ENCODE assay signal across 19 mouse cellular contexts in the genomic region with DNA sequence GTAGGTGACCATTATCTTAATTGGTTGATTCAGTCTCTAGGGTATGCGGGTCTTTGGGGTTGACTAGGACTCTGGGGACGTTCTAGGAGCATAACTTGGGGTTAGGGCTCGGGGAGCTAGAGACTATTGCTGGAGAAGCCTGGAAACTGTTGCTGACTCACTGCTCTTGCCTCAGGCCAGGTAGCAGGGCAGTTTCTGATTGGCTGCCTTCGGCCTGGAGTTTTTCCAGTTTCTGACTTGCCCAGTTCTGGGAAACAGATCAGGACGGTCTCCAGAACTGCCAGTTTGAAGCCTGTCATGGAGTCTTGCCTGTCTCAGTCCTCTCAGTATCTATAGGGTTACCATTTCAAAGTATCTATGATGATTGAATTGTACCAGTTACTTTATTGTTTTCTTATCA.
"Had no signal": no experiment of that assay in that cellular context is flagged by ENCODE, and none has a peak within 500 bp of the region (broad histone marks: within the 10 kb centered on the region; RNA-seq: fewer than 3 reads in every experiment).

No protein-coding gene starts in this region.

- H3K9ac ChIP-seq: limb, embryonic 13.5 days; liver, embryonic 12.5 days; liver, embryonic 15.5 days; lung, embryonic 15.5 days; neural tube, embryonic 12.5 days had no signal

- H3K4me3 ChIP-seq: layer of hippocampus, adult 2 months; limb, embryonic 10.5 days; limb, embryonic 13.5 days; liver, embryonic 12.5 days; liver, embryonic 15.5 days; lung, embryonic 15.5 days; megakaryocyte, embryonic 14.5 days; midbrain, embryonic 10.5 days; neural tube, embryonic 12.5 days had no signal

- H3K27ac ChIP-seq: kidney, postnatal 0 days; layer of hippocampus, adult 2 months; limb, embryonic 10.5 days; limb, embryonic 13.5 days; liver, embryonic 12.5 days; liver, embryonic 15.5 days; lung, embryonic 15.5 days; midbrain, embryonic 10.5 days; neural tube, embryonic 12.5 days had no signal

- H3K4me2 ChIP-seq: limb, embryonic 13.5 days; liver, embryonic 12.5 days; liver, embryonic 15.5 days; lung, embryonic 15.5 days; neural tube, embryonic 12.5 days had no signal

- H3K36me3 ChIP-seq: limb, embryonic 10.5 days; limb, embryonic 13.5 days; liver, embryonic 12.5 days; liver, embryonic 15.5 days; lung, embryonic 15.5 days; midbrain, embryonic 10.5 days; neural tube, embryonic 12.5 days had no signal

- H3K9me3 ChIP-seq: limb, embryonic 10.5 days; limb, embryonic 13.5 days; liver, embryonic 15.5 days; lung, embryonic 15.5 days; midbrain, embryonic 10.5 days; neural tube, embryonic 12.5 days had no signal

- H3K27me3 ChIP-seq: limb, embryonic 13.5 days; liver, embryonic 12.5 days; liver, embryonic 15.5 days; lung, embryonic 15.5 days; megakaryocyte, embryonic 14.5 days; neural tube, embryonic 12.5 days had no signal

- ATAC-seq: liver, embryonic 12.5 days had no signal

- DNase-seq: kidney, postnatal 25 days; layer of hippocampus, adult 9-11 months; liver; lung, adult 18-20 months; lung, postnatal 10 days; lung, postnatal 36 days; midbrain, embryonic 14.5 days; thymus, adult 18-20 months; thymus, postnatal 36 days had no signal

- H3K4me1 ChIP-seq: limb, embryonic 10.5 days; limb, embryonic 13.5 days; liver, embryonic 12.5 days; liver, embryonic 15.5 days; lung, embryonic 15.5 days; megakaryocyte, embryonic 14.5 days; midbrain, embryonic 10.5 days; neural tube, embryonic 12.5 days had no signal
